Mouse (Mus musculus): Measurements from ENCODE around the gene Ift43.

Ift43 gene

DNA sequence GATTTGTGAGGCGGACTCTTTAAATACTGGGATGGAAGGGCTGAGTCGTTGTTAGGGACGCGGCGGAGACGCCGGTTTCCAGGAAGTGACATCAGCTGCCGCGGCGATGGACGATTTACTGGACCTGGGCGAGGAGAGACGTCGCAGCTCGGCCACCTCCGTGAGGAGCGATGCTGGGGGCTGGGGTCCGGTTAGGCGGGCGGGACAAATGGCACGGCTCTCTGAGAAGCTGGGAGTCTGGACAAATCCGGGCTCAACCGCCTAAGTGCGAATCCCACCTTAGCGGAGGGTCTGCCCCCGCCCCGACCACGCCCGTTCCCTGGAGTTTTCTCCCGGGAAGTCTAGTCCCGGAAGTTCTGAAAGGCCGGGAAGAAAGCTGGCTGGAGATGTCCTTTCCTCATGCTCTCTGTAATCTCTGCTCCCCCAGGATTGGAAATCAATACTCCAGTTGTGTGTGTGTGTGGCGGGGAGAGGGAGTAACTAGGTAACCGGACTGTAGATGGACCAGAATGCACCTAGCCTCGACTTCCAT is at the start of gene Ift43:
TSS of gene Ift43 (plus strand) at position 61 of the 532 bp plus-strand sequence.
- DNase-seq (ENCODE audit: low spot score), result no peak

- DNase-seq (ENCODE audit: low spot score), result no peak
Observed at GRCm38 (mm10) chr12:86035586-86035985, 46.8 kb upstream of the Ift43 start.

GRCm38 (mm10) chr12:86036368-86037166 is 45.8 kb upstream of the Ift43 start:
- DNase-seq (ENCODE audit: low spot score), result no peak

DNA sequence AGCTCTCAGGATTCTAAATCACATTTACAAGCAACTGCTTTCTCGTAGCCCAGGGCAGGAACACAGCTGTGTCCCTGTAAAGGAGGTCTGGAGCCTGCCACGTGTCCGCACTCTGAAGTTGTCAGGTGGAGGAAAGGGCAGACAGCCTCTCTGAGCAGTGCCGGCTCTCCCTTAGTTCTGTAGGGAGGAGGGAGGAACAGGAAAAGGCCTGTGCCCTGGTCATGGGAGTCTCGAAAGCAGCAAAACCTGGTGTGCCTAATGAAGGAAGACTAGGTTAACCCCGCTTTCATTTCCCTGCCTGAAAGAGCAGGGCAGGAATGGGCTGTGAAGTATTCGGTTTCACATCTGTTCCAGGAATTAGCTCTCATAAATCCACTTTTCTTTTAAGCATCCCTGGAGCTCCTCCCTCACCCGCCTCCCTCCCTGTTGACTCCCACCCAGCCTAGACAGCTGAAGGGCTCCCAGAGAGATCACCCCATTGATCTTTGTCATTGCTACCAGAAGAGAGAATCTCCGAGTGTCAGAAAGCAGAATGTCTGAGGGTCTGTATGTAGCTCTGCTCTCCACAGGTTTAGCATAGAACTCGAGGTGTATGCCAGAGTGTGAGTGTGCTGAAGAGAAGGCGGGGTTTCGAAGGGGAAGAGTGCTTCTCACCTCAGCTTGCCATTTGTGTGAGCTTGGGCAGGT is 45.0 kb upstream of the Ift43 start:
- DNase-seq (ENCODE audit: low spot score), result no peak

DNA sequence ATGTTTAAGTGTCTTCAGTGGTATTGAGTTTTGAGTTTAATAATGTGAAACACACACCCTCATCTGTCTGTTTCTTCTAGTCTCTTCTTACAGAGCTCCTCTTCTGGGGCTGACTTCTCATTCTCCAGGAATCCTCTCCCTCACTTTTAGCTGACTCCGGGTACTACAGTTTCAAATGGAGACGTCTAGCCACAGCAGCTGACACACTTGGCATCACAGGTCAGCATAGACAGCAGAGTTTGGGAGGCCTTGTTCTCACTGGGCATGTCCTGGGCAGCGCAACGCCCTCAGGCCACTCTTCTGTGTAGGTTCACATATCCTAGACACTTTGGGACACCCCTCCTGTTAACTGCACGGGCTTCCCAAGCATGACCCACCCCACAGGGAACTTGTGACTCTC is 43.3 kb upstream of the Ift43 start:
- DNase-seq (ENCODE audit: low spot score), result no peak

DNA sequence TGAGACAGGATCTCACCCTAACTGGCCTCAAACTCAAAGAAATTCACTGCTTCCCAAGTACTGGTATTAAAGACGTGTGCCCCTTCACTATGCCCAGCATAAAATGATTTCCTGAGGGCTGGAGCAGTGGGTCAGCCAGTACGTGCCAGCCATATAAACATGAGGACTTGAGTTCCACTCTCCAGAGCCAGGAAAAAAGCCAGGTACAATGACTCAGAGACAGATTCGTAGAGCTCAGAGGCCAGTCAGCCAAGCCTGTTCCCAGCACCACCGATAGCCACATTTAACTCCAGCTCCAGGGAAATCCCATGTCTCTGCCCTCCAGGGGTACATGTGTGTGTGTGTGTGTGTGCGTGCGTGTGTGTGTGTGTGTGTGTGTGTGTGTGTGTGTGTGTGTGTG is 42.6 kb upstream of the Ift43 start:
- no peak for DNase-seq (ENCODE audit: low spot score)

DNA sequence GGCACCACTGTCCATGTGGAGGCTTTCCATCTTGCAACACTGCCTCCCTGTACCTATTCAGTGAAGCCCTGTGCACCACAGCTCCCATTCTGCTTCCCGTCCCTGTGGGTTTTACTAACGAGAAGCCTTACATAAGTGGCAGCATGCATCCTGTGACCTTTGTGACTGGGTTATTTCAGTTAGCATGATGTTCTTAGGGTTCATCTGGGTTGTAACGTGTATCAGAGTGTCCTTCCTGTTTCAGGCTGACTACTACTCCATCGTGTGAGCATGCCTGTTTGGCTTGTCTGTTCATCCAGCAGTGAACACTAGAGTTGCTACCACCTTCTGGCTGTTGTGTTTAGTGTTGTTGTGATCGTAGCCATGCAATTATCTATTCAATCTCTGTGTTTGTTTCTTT is 36.2 kb upstream of the Ift43 start:
- DNase-seq (ENCODE audit: low spot score), result no peak

- no peak for DNase-seq (ENCODE audit: low spot score)
Observed at GRCm38 (mm10) chr12:86046776-86047175, 35.6 kb upstream of the Ift43 start.

GRCm38 (mm10) chr12:86047376-86047775 is 35.0 kb upstream of the Ift43 start:
- DNase-seq (ENCODE audit: low spot score), result no peak

- DNase-seq (ENCODE audit: low spot score), result no peak
Observed at GRCm38 (mm10) chr12:86049813-86050212, 32.5 kb upstream of the Ift43 start.

DNA sequence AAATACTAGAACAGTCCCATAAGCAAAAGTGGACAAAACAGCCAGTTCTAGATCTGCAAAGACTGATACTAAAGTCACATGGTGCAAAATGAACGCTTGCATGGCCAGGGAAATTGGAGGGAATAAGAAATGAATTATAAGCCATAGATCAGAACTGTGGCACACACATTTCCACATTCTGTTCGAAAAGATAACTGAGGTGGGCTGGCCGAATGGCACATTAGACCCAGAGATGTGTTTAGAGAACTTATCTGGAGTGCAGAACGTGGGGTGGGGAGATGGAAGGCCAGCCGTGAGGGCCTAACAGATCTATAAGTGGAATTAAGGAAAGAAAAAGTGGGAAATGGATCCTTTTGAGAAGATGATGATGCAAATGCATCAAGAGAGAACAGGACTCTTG is 30.9 kb upstream of the Ift43 start:
- no peak for DNase-seq (ENCODE audit: low spot score)

DNA sequence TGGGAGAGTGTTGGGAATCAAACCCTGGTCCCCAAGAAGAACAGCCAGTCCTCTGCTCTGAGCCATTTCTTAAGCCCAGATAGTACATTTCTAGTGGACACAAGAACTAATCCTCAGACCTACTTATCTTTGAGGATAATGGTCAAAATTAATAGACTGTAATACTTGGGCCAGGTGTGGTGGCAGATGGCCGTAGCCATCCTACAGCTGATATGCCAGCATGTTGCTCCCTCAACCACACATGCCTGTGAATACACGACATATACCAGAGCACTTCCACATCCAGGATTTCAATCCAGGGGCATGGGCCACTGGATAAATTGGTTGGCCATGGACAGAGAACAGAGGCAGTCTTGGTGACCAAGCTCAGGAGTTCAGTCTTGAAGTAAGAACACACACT is 27.0 kb upstream of the Ift43 start:
- no peak for DNase-seq (ENCODE audit: low spot score)

GRCm38 (mm10) chr12:86056976-86057375 is 25.4 kb upstream of the Ift43 start:
- no peak for DNase-seq (ENCODE audit: low spot score)

DNA sequence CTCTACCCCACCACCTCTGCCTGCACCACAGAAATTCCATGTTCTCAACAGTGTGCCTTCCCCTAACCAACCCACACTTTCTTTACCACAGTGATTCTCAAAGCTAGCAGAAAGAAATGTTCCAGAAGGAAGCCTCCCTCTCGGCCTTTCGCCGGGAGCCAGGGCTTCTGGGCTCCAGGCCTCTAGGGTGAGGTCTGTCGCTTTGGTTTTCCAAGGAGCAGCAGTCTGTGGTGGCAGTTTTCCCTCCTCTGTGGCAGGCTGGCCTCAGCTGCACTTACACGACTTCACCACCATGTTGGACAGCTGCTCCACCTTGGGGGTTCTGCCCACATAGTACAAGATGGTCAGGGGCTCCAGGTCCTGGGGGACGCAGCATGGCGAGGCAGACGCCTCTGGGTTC is 24.8 kb upstream of the Ift43 start:
- no peak for DNase-seq (ENCODE audit: low spot score)

DNA sequence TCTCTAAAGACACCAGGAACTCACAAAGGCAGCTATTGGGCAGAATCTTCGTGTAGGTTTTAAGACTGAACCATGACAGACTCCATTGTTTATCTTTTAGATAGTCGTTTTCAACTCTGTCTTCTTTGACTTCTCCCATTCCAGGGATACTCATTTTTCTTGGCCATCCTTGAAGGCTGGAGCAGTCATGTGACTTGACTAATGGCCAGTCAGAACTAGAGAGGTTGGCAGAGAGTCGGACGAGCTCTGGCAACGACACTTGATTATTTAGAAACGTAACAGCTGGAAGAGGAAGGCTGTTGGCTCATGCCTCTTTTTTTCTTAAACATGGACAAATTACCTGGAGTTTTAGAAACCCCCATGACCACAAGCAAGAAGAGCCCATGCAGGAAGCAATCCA is 23.0 kb upstream of the Ift43 start:
- no peak for DNase-seq (ENCODE audit: low spot score)

- DNase-seq (ENCODE audit: low spot score), result no peak
Observed at GRCm38 (mm10) chr12:86064796-86065195, 17.5 kb upstream of the Ift43 start.

- DNase-seq (ENCODE audit: low spot score), result no peak
Observed at GRCm38 (mm10) chr12:86071432-86071831, 10.9 kb upstream of the Ift43 start.

- DNase-seq (ENCODE audit: low spot score), result no peak
Observed at GRCm38 (mm10) chr12:86074681-86075080, 7.7 kb upstream of the Ift43 start.

GRCm38 (mm10) chr12:86075358-86075757 is 7.0 kb upstream of the Ift43 start:
- DNase-seq (ENCODE audit: low spot score), result no peak

DNA sequence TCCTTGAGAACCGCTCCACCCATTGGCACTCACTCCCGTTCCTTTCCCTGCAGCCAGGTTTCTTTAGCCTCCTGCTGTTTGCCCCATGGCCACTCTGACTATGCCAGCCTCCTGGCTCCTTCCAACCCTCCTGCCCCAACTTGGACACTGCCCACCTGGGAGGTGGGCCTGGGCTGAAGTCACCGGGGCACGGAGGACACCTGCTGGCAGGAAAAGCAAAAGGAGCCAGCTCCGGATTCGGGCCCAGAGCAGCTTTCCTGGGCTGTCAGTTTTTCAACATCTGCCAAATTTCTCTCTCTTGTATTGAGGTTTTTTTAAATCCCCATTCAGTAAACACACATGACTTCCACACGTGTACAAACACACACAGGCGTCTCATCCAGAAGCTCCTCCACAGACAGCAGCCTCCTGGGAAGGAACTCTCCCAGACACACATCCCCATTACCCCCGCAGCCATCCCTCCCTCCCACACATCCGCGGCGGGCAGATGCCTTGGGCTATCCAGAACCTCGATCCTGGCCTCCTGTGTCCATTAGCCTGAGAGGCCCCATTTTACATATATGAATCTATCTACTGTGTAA is 5.9 kb upstream of the Ift43 start:
- DNase-seq (ENCODE audit: low spot score), result no peak

GRCm38 (mm10) chr12:86077322-86077721 is 5.0 kb upstream of the Ift43 start:
- no peak for DNase-seq (ENCODE audit: low spot score)

GRCm38 (mm10) chr12:86077736-86078135 is 4.6 kb upstream of the Ift43 start:
- DNase-seq (ENCODE audit: low spot score), result no peak

DNA sequence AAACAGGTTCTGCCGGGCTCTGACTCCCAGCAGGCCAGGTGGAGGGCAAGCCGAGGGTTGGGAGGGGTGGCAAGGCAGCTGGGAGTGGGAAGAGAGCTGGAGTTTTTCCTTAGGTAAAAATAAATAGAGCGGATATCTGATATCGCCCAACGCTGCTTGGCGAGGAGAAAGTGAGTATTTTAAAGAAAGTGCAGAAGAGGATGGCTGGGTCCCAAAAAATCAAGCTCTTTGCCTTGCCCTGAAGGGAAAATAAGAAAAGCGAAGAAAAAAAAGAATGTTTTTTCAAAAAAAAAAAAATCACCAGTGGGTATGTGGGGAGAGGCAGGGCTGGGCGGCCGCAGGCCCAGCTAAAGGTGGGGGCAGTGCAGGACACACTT is 4.2 kb upstream of the Ift43 start:
- no peak for DNase-seq (ENCODE audit: low spot score)
